Mouse (Mus musculus): ENCODE measurements around the gene Rpl9-ps1. TPM values are rescaled to one million over a fixed set of nuclear protein-coding genes. Genes with fewer than 3 reads are reported as not detected.

Gene Rpl9-ps1
- polyA plus RNA-seq (2015; fragmentation: Nextera tagmentation; extraction: Ambion mirVana): not detected in 2 replicates

GRCm38 (mm10) chr11:83645521-83645920 is at the start of gene Rpl9-ps1:
TSS of gene Rpl9-ps1 (minus strand) at chr11:83645621.

GRCm38 (mm10) chr11:83662204-83662603 is 16.8 kb upstream of the Rpl9-ps1 start, which contains the start of gene Ccl4:
TSS of gene Ccl4 (plus strand) at chr11:83662584.

GRCm38 (mm10) chr11:83649305-83649841 is 4.0 kb upstream of the Rpl9-ps1 start, which contains the start of gene Ccl3:
TSS of gene Ccl3 (minus strand) at chr11:83649355.

Other genes with a start within 250 kb of the Rpl9-ps1 start
- 0.36 and 0.54 TPM in 2 replicates for gene Rasl10b, start 236.5 kb downstream of the Rpl9-ps1 start, polyA plus RNA-seq (2015; fragmentation: Nextera tagmentation; extraction: Ambion mirVana)
- 0.07 TPM in 1 of 2 replicates, not detected in the other for gene Gas2l2, start 216.2 kb downstream of the Rpl9-ps1 start, polyA plus RNA-seq (2015; fragmentation: Nextera tagmentation; extraction: Ambion mirVana)
- 0.35 and 0.41 TPM in 2 replicates for gene 1700020L24Rik, start 207.9 kb downstream of the Rpl9-ps1 start, polyA plus RNA-seq (2015; fragmentation: Nextera tagmentation; extraction: Ambion mirVana)
- gene Mmp28, start 182.6 kb downstream of the Rpl9-ps1 start, polyA plus RNA-seq (2015; fragmentation: Nextera tagmentation; extraction: Ambion mirVana): 5.1 and 6.0 TPM in 2 replicates
- gene Taf15, start 172.5 kb downstream of the Rpl9-ps1 start, polyA plus RNA-seq (2015; fragmentation: Nextera tagmentation; extraction: Ambion mirVana): 4.8 and 6.0 TPM in 2 replicates
- gene Heatr9, start 123.4 kb downstream of the Rpl9-ps1 start, polyA plus RNA-seq (2015; fragmentation: Nextera tagmentation; extraction: Ambion mirVana): not detected in 2 replicates
- 0.45 and 0.88 TPM in 2 replicates for gene Ccl5, start 115.1 kb downstream of the Rpl9-ps1 start, polyA plus RNA-seq (2015; fragmentation: Nextera tagmentation; extraction: Ambion mirVana)
- gene Ccl9, start 67.0 kb downstream of the Rpl9-ps1 start, polyA plus RNA-seq (2015; fragmentation: Nextera tagmentation; extraction: Ambion mirVana): 19.7 and 93.4 TPM in 2 replicates
- gene Ccl6, start 52.5 kb downstream of the Rpl9-ps1 start, polyA plus RNA-seq (2015; fragmentation: Nextera tagmentation; extraction: Ambion mirVana): 54.5 and 456 TPM in 2 replicates
- 1.2 and 1.9 TPM in 2 replicates for gene Ccl3, start 3.7 kb upstream of the Rpl9-ps1 start, polyA plus RNA-seq (2015; fragmentation: Nextera tagmentation; extraction: Ambion mirVana)
- gene Ccl4, start 17.0 kb upstream of the Rpl9-ps1 start, polyA plus RNA-seq (2015; fragmentation: Nextera tagmentation; extraction: Ambion mirVana): 2.9 and 5.3 TPM in 2 replicates
- gene Wfdc17, start 58.4 kb upstream of the Rpl9-ps1 start, polyA plus RNA-seq (2015; fragmentation: Nextera tagmentation; extraction: Ambion mirVana): 14.2 and 148 TPM in 2 replicates
- not detected in 2 replicates for gene Wfdc18, start 63.4 kb upstream of the Rpl9-ps1 start, polyA plus RNA-seq (2015; fragmentation: Nextera tagmentation; extraction: Ambion mirVana)
- gene Wfdc21, start 101.3 kb upstream of the Rpl9-ps1 start, polyA plus RNA-seq (2015; fragmentation: Nextera tagmentation; extraction: Ambion mirVana): 0.57 and 4.9 TPM in 2 replicates
- 11.1 and 11.9 TPM in 2 replicates for gene Heatr6, start 108.1 kb upstream of the Rpl9-ps1 start, polyA plus RNA-seq (2015; fragmentation: Nextera tagmentation; extraction: Ambion mirVana)
- 6.0 and 6.3 TPM in 2 replicates for gene Hnf1b, start 204.4 kb upstream of the Rpl9-ps1 start, polyA plus RNA-seq (2015; fragmentation: Nextera tagmentation; extraction: Ambion mirVana)